Mouse (Mus musculus): ENCODE measurements around the gene Stk38l. TPM values are rescaled to one million over a fixed set of nuclear protein-coding genes. Genes with fewer than 3 reads are reported as not detected.

Gene Stk38l
- polyA plus RNA-seq, 1 experiment = 6.9 TPM

DNA sequence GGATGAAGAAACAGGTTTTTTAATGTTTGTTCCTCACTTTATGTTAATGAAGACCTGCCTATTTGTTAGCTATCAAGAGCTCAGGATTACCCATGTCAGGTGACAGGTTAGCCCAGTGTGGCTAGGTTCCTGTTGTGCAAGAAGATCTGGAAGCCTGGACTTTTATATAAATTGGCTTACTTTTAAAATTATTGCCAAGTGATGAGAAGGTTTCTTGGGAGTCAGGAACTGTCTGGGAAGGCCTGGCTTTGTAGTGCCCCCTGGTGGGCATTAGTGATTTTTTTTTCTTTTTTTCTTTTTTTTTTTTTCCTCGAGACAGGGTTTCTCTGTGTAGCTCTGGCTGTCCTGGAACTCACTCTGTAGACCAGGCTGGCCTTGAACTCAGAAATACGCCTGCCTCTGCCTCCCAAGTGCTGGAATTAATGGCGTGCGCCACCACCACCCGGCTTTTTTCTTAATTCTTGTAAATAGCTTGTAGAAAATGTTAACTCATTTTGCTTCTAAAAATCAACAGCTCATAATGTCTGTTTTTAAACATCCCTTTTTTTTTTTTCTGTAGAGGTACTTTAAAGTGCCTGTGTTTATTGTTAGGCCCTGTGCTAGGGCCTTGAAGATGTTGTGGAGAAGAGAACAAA is 37.6 kb downstream of the Stk38l start:
- no peak overlapping the region for H3ac ChIP-seq (ENCODE audit: control insufficient read depth, insufficient read length)
- no peak overlapping the region for H3K4me2 ChIP-seq (ENCODE audit: low read depth)
- no peaks in the 10 kb centered on the region for H3K79me2 ChIP-seq (ENCODE audit: control insufficient read depth, insufficient read depth)
- peaks cover 8% of the 10 kb centered on the region for H3K36me3 ChIP-seq (ENCODE audit: control insufficient read depth, insufficient read depth)
- H3K4me3 ChIP-seq = no peak overlapping the region
- TF ChIP-seq USF1 (IDR thresholded peaks at IDR 0.05; ENCODE audit: low read depth) (no peak), REST (IDR thresholded peaks at IDR 0.05; ENCODE audit: insufficient read depth, insufficient read length) (no peak), SRF (IDR thresholded peaks at IDR 0.05; ENCODE audit: control insufficient read depth, insufficient read length, low read depth) (no peak), MYOG (IDR thresholded peaks at IDR 0.05; ENCODE audit: control insufficient read depth in 1 of 3, insufficient read depth in 1 of 3, insufficient read length in 2 of 3, low read depth in 2 of 3) (no peak), MYOD1 (IDR thresholded peaks at IDR 0.05; ENCODE audit: control insufficient read depth in 1 of 3, insufficient read length in 2 of 3, low read depth in 2 of 3) (no peak), POLR2AphosphoS2 (IDR thresholded peaks at IDR 0.05; ENCODE audit: insufficient read length, low read depth) (no peak), CEBPB (IDR thresholded peaks at IDR 0.05; ENCODE audit: insufficient read depth, poor library complexity, severe bottlenecking) (no peak), TCF3 (IDR thresholded peaks at IDR 0.05; ENCODE audit: insufficient read length, low read depth) (no peak), POLR2A (IDR thresholded peaks at IDR 0.05; ENCODE audit: insufficient read length, low read depth) (no peak), E2F4 (IDR thresholded peaks at IDR 0.05; ENCODE audit: insufficient read depth) (no peak), MAX (IDR thresholded peaks at IDR 0.05; ENCODE audit: low read depth) (no peak), TCF12 (IDR thresholded peaks at IDR 0.05; ENCODE audit: insufficient read depth, poor library complexity, severe bottlenecking) (no peak)
- H3K27me3 ChIP-seq (ENCODE audit: control insufficient read depth, insufficient read depth, insufficient read length) = no peaks in the 10 kb centered on the region

DNA sequence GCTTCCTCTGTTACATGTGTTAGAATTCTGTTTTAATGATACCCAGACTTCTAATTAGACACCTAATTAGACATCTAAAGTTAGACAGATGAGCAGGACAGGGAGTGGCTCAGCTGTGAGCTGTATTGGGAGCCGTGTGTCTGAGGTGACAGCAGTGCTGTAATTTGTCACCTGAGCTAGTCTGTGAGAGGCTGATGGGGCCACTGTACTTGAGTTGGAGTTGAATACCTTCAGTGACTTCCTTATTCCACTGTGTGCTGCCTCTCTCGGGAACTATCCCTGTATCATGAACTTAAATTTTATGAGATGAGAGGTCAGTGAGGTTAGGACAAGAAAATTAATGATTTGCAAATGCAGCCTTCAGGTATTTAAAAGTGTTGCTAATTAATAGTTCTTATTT is 39.8 kb downstream of the Stk38l start:
- H3K36me3 ChIP-seq (ENCODE audit: control insufficient read depth, insufficient read depth) = peaks cover 21% of the 10 kb centered on the region
- H3K27me3 ChIP-seq (ENCODE audit: control insufficient read depth, insufficient read depth, insufficient read length) = no peaks in the 10 kb centered on the region

DNA sequence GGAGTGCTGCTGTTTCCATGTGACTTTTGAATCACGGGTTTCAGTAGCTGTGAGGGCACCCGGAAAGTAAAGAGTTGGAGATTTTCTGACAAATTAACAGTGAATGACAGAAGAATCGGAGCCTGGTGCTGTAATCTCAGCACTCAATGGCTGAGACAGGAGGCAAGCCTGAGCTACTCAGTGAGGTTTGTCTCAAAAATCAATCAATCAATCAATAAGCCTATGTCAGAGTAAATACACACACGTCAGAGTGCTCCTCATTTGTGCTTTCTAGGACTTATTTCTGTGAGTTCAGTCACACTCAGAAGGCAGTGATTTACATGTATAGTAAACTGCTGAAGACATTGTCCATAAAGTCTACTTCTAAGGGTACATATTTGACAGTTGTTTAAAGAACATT is 40.5 kb downstream of the Stk38l start:
- no peak for TF ChIP-seq REST (IDR thresholded peaks at IDR 0.05; ENCODE audit: insufficient read depth, insufficient read length)
- TF ChIP-seq TCF3 (IDR thresholded peaks at IDR 0.05; ENCODE audit: insufficient read length, low read depth) = no peak
- TF ChIP-seq TCF12 (IDR thresholded peaks at IDR 0.05; ENCODE audit: insufficient read depth, poor library complexity, severe bottlenecking) = no peak
- TF ChIP-seq USF1 (IDR thresholded peaks at IDR 0.05; ENCODE audit: low read depth) = no peak
- TF ChIP-seq MYOG (IDR thresholded peaks at IDR 0.05; ENCODE audit: control insufficient read depth in 1 of 3, insufficient read depth in 1 of 3, insufficient read length in 2 of 3, low read depth in 2 of 3) = no peak
- TF ChIP-seq MYOD1 (IDR thresholded peaks at IDR 0.05; ENCODE audit: control insufficient read depth in 1 of 3, insufficient read length in 2 of 3, low read depth in 2 of 3) = no peak
- no peak for TF ChIP-seq SRF (IDR thresholded peaks at IDR 0.05; ENCODE audit: control insufficient read depth, insufficient read length, low read depth)
- Histone ChIP-seq H3K4me2 (ENCODE audit: low read depth) (no peak overlapping the region), H3ac (ENCODE audit: control insufficient read depth, insufficient read length) (no peak overlapping the region), H3K36me3 (ENCODE audit: control insufficient read depth, insufficient read depth) (peaks cover 22% of the 10 kb centered on the region), H3K4me3 (no peak overlapping the region), H3K79me2 (ENCODE audit: control insufficient read depth, insufficient read depth) (no peaks in the 10 kb centered on the region), H3K27me3 (ENCODE audit: control insufficient read depth, insufficient read depth, insufficient read length) (no peaks in the 10 kb centered on the region)

More for the DNA sequence above, 39.8 kb downstream of the Stk38l start:
- no peak overlapping the region for H3K4me3 ChIP-seq
- no peaks in the 10 kb centered on the region for H3K79me2 ChIP-seq (ENCODE audit: control insufficient read depth, insufficient read depth)
- TF ChIP-seq MYOD1 (IDR thresholded peaks at IDR 0.05; ENCODE audit: control insufficient read depth in 1 of 3, insufficient read length in 2 of 3, low read depth in 2 of 3) = no peak
- no peak for TF ChIP-seq POLR2A (IDR thresholded peaks at IDR 0.05; ENCODE audit: insufficient read length, low read depth)
- H3K4me2 ChIP-seq (ENCODE audit: low read depth) = no peak overlapping the region
- H3ac ChIP-seq (ENCODE audit: control insufficient read depth, insufficient read length) = no peak overlapping the region

DNA sequence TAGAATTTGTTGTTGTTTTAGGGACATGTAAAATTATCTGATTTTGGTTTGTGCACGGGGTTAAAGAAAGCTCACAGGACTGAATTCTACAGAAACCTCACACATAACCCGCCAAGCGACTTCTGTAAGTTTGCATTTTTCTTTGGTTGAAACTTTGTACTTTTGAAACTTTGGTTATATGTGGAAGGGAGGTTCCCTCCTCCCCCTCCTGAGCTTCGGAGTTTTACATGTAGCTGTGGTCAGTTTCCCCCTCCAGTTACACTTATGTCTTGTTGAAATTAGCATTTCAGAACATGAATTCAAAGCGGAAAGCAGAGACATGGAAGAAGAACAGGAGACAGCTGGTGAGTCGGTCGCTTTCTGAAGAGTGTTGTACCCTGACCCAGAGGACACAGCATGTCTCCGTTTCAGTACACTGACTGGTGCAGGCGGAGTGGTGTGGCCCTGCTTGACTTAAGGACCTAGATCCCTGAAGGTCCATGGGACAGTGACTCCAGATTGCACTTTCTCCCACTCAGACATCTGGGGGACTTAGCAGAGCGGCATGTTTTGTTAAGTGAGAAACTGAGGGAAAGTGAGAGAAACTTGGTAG is 44.1 kb downstream of the Stk38l start:
- H3K4me2 ChIP-seq (ENCODE audit: low read depth) = no peak overlapping the region
- no peak overlapping the region for H3K4me3 ChIP-seq
- TF ChIP-seq MAX (IDR thresholded peaks at IDR 0.05; ENCODE audit: low read depth) (no peak), POLR2AphosphoS2 (IDR thresholded peaks at IDR 0.05; ENCODE audit: insufficient read length, low read depth) (no peak), CEBPB (IDR thresholded peaks at IDR 0.05; ENCODE audit: insufficient read depth, poor library complexity, severe bottlenecking) (no peak), MYOD1 (IDR thresholded peaks at IDR 0.05; ENCODE audit: control insufficient read depth in 1 of 3, insufficient read length in 2 of 3, low read depth in 2 of 3) (no peak), MYOG (IDR thresholded peaks at IDR 0.05; ENCODE audit: control insufficient read depth in 1 of 3, insufficient read depth in 1 of 3, insufficient read length in 2 of 3, low read depth in 2 of 3) (no peak), SRF (IDR thresholded peaks at IDR 0.05; ENCODE audit: control insufficient read depth, insufficient read length, low read depth) (no peak)
- no peak overlapping the region for H3ac ChIP-seq (ENCODE audit: control insufficient read depth, insufficient read length)
- H3K27me3 ChIP-seq (ENCODE audit: control insufficient read depth, insufficient read depth, insufficient read length) = no peaks in the 10 kb centered on the region
- no peaks in the 10 kb centered on the region for H3K79me2 ChIP-seq (ENCODE audit: control insufficient read depth, insufficient read depth)
- H3K36me3 ChIP-seq (ENCODE audit: control insufficient read depth, insufficient read depth) = peaks cover 22% of the 10 kb centered on the region

DNA sequence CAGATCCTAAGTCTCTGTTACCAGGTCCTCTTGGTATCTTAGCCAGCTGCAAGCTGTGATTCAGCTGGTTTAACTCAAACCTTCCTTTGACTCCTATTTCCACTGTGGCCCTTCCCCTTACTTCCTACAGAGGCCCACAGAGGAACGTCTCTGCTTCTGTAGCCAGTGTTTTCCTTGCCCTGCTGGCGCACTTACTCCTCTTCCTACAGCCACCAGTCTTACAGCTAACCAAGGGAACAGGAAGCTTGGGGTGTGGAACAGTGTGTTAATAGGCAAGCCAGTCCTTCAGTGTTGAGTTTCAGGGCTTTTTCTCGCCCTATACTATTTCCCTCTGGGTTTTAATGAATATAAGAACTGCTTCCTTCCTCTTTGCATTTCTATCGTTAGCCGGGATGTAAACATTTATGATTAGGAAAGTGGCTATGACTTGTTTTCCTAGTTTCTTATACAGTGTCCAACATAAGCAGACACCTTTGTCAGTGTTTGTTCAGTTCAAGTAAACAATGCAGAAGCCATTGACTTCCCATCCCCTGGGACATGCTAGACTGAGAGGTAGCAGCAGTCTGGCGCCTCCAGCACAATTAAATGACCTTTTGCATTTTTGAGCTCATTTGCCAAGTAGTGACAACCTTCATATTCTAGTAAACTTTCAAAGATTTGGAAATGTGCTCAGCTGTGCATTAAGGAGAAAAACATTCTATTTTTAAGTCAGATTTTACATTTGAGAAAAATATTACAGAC is 45.4 kb downstream of the Stk38l start:
- Histone ChIP-seq H3ac (ENCODE audit: control insufficient read depth, insufficient read length) (no peak overlapping the region), H3K79me2 (ENCODE audit: control insufficient read depth, insufficient read depth) (no peaks in the 10 kb centered on the region), H3K27me3 (ENCODE audit: control insufficient read depth, insufficient read depth, insufficient read length) (no peaks in the 10 kb centered on the region), H3K4me2 (ENCODE audit: low read depth) (no peak overlapping the region), H3K4me3 (no peak overlapping the region), H3K36me3 (ENCODE audit: control insufficient read depth, insufficient read depth) (peaks cover 29% of the 10 kb centered on the region)
- TF ChIP-seq E2F4 (IDR thresholded peaks at IDR 0.05; ENCODE audit: insufficient read depth) = no peak
- no peak for TF ChIP-seq MYOD1 (IDR thresholded peaks at IDR 0.05; ENCODE audit: control insufficient read depth in 1 of 3, insufficient read length in 2 of 3, low read depth in 2 of 3)
- no peak for TF ChIP-seq POLR2A (IDR thresholded peaks at IDR 0.05; ENCODE audit: insufficient read length, low read depth)
- TF ChIP-seq USF1 (IDR thresholded peaks at IDR 0.05; ENCODE audit: low read depth) = no peak
- TF ChIP-seq TCF3 (IDR thresholded peaks at IDR 0.05; ENCODE audit: insufficient read length, low read depth) = no peak
- TF ChIP-seq REST (IDR thresholded peaks at IDR 0.05; ENCODE audit: insufficient read depth, insufficient read length) = no peak
- no peak for TF ChIP-seq POLR2AphosphoS2 (IDR thresholded peaks at IDR 0.05; ENCODE audit: insufficient read length, low read depth)
